Mouse (Mus musculus) neural tube, embryonic 11.5 days (tissue): ENCODE results near the gene Otoa. TPM values are rescaled to one million over a fixed set of nuclear protein-coding genes. Genes with fewer than 3 reads are reported as not detected.

Experiments used
- ATAC-seq: fragments of 200-750 bp; cut with Nextera tagmentation; 2 replicates; pipeline ENCODE4 v1.8.0; 2017; ENCODE audit warnings: moderate number of reproducible peaks, mild to moderate bottlenecking, moderate TSS enrichment, moderate library complexity; ENCODE audit not compliant: insufficient read depth, low FRiP score, low TSS enrichment
- DNase-seq: peaks from one replicate; pipeline ENCODE4 v3.0.0-alpha.2; 2015; ENCODE audit warnings: low spot score
- H3K27ac ChIP-seq: fragments of 300-500 bp; sonication (generic); 2 replicates; pipeline ENCODE4 v1.5.1; 2014; ENCODE audit warnings: low read depth, mild to moderate bottlenecking, low read length
- H3K27me3 ChIP-seq: fragments of 300-500 bp; sonication (generic); 2 replicates; pipeline ENCODE4 v1.6.1; 2014; ENCODE audit warnings: mild to moderate bottlenecking, low read length, mixed read lengths; ENCODE audit not compliant: control insufficient read depth, insufficient read depth
- H3K36me3 ChIP-seq: fragments of 300-500 bp; sonication (generic); 2 replicates; pipeline ENCODE4 v1.6.1; 2014; ENCODE audit warnings: mild to moderate bottlenecking, low read length, moderate library complexity, mixed read lengths; ENCODE audit not compliant: control insufficient read depth, insufficient read depth
- H3K4me1 ChIP-seq: fragments of 300-500 bp; sonication (generic); 2 replicates; pipeline ENCODE4 v1.6.1; 2014; ENCODE audit warnings: low read length, mixed read lengths; ENCODE audit not compliant: control insufficient read depth, insufficient read depth
- H3K4me2 ChIP-seq: fragments of 300-500 bp; sonication (generic); 2 replicates; pipeline ENCODE4 v1.6.1; 2014; ENCODE audit warnings: low read depth, mild to moderate bottlenecking, moderate library complexity
- H3K4me3 ChIP-seq: fragments of 300-500 bp; sonication (generic); 2 replicates; pipeline ENCODE4 v1.5.1; 2014; ENCODE audit warnings: low read depth, low read length
- H3K9ac ChIP-seq: fragments of 300-500 bp; sonication (generic); 2 replicates; pipeline ENCODE4 v1.6.1; 2014; ENCODE audit warnings: mild to moderate bottlenecking, low read length
- H3K9me3 ChIP-seq: fragments of 300-500 bp; sonication (generic); 2 replicates; pipeline ENCODE4 v1.6.1; 2016; ENCODE audit warnings: low read length; ENCODE audit not compliant: control insufficient read depth
- WGBS: fragments of 180-500 bp; shearing (Covaris S2); extraction: QIAGEN DNeasy Blood & Tissue Kit; methylation state at CpG from one replicate; pipeline ENCODE4 v1.1.7; 2014; 5-methylcytosine and 5-hydroxymethylcytosine counted together
- polyA plus RNA-seq: library from polyadenylated mRNA; unstranded; fragments of >200 nt; fragmentation: Nextera tagmentation; extraction: Ambion mirVana; gene quantifications from 2 replicates; pipeline ENCODE4 v1.2.1, GENCODE M21; 2014

Otoa gene
- polyA plus RNA-seq, 1 experiment from 2014 or later: 0.23 TPM

GRCm38 (mm10) chr7:121044251-121044650 lies 37.2 kb upstream of the Otoa start:
- H3K4me2 ChIP-seq: no peak overlapping the region
- no peaks in the 10 kb centered on the region for H3K36me3 ChIP-seq
- H3K4me1 ChIP-seq: no peaks in the 10 kb centered on the region
- no peaks in the 10 kb centered on the region for H3K9me3 ChIP-seq
- H3K27me3 ChIP-seq: no peaks in the 10 kb centered on the region
- no peak for ATAC-seq
- H3K27ac ChIP-seq: no peak overlapping the region
- 96% methylated on average over 1 of the region's 1 CpGs for WGBS
- no peak overlapping the region for H3K4me3 ChIP-seq
- DNase-seq: no peak
- no peak overlapping the region for H3K9ac ChIP-seq

- Histone ChIP-seq H3K9me3 (no peaks in the 10 kb centered on the region), H3K4me1 (no peaks in the 10 kb centered on the region), H3K9ac (no peak overlapping the region), H3K27ac (no peak overlapping the region), H3K36me3 (no peaks in the 10 kb centered on the region), H3K4me3 (no peak overlapping the region), H3K27me3 (no peaks in the 10 kb centered on the region), H3K4me2 (no peak overlapping the region)
- WGBS: 90% methylated on average over 6 of the region's 6 CpGs
- ATAC-seq (no peak), DNase-seq (no peak)
Observed at GRCm38 (mm10) chr7:121045671-121046453, 35.6 kb upstream of the Otoa start.

DNA sequence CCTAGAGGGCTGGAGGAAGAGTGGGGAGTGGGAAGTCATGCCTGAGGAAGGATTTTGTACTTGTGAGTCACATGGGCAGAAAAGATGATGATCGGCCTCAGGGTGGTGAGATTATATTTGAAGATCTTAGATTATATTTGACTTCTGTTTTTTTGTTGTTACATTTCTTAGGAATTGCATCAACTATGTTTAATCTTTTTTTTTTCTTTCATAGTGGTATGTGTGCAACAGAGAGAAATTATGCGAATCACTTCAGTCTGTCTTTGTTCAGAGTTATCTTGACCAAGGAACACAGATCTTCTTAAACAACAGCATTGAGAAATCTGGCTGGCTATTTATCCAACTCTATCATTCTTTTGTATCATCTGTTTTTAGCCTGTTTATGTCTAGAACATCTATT lies 33.8 kb upstream of the Otoa start:
- Histone ChIP-seq H3K4me1 (no peaks in the 10 kb centered on the region), H3K9me3 (no peaks in the 10 kb centered on the region), H3K27me3 (no peaks in the 10 kb centered on the region), H3K36me3 (peaks cover 2% of the 10 kb centered on the region; the same call in 1 of the 2 replicates), H3K9ac (no peak overlapping the region), H3K27ac (no peak overlapping the region), H3K4me3 (no peak overlapping the region), H3K4me2 (no peak overlapping the region)
- ATAC-seq: no peak
- no peak for DNase-seq
- WGBS: 93% methylated on average over 2 of the region's 2 CpGs

- peaks cover 7% of the 10 kb centered on the region for H3K36me3 ChIP-seq
- ATAC-seq (no peak), DNase-seq (no peak)
- no peaks in the 10 kb centered on the region for H3K9me3 ChIP-seq
- no peak overlapping the region for H3K4me2 ChIP-seq
- no peak overlapping the region for H3K4me3 ChIP-seq
- H3K9ac ChIP-seq: no peak overlapping the region
- WGBS: 95% methylated on average over 4 of the region's 4 CpGs
- H3K4me1 ChIP-seq: no peaks in the 10 kb centered on the region
- no peak overlapping the region for H3K27ac ChIP-seq
- H3K27me3 ChIP-seq: no peaks in the 10 kb centered on the region
Observed at GRCm38 (mm10) chr7:121053071-121053470, 28.4 kb upstream of the Otoa start.

- H3K4me3 ChIP-seq: no peak overlapping the region
- WGBS: 57% methylated on average over 6 of the region's 6 CpGs
- ATAC-seq (no peak), DNase-seq (no peak)
- no peak overlapping the region for H3K27ac ChIP-seq
- no peak overlapping the region for H3K9ac ChIP-seq
- H3K4me2 ChIP-seq: no peak overlapping the region
- H3K9me3 ChIP-seq: no peaks in the 10 kb centered on the region
- no peaks in the 10 kb centered on the region for H3K27me3 ChIP-seq
- H3K4me1 ChIP-seq: no peaks in the 10 kb centered on the region
- peaks cover 5% of the 10 kb centered on the region for H3K36me3 ChIP-seq
Observed at GRCm38 (mm10) chr7:121059477-121060218, 21.8 kb upstream of the Otoa start.

DNA sequence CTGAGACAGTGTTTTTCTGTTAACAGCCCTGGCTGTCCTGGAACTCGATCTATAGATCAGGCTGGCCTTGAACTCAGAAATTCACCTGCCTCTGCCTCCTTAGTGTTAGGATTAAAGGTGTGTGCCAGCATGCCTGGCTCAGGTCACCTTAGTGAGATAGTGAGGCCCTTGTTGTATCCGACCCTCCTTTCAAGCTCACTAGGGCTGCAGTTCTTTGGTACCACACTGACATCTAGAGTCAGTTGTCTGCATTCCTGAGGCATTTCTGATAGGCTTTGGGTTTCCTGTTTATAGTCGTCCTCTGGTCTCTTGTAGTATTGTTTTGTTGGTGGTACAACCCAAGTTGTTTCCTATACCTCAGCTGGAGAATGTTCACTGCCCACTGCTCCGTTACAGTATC lies 17.1 kb upstream of the Otoa start:
- no peak overlapping the region for H3K9ac ChIP-seq
- no peak overlapping the region for H3K4me2 ChIP-seq
- H3K36me3 ChIP-seq: no peaks in the 10 kb centered on the region
- ATAC-seq: no peak
- 68% methylated on average over 4 of the region's 4 CpGs for WGBS
- DNase-seq: no peak
- H3K4me1 ChIP-seq: no peaks in the 10 kb centered on the region
- H3K9me3 ChIP-seq: no peaks in the 10 kb centered on the region
- no peak overlapping the region for H3K4me3 ChIP-seq
- no peaks in the 10 kb centered on the region for H3K27me3 ChIP-seq
- H3K27ac ChIP-seq: no peak overlapping the region

- no peak overlapping the region for H3K27ac ChIP-seq
- H3K4me1 ChIP-seq: no peaks in the 10 kb centered on the region
- H3K4me2 ChIP-seq: no peak overlapping the region
- H3K36me3 ChIP-seq: peaks cover 4% of the 10 kb centered on the region
- ATAC-seq: no peak
- H3K27me3 ChIP-seq: no peaks in the 10 kb centered on the region
- H3K4me3 ChIP-seq: no peak overlapping the region
- H3K9me3 ChIP-seq: no peaks in the 10 kb centered on the region
- no peak overlapping the region for H3K9ac ChIP-seq
- no peak for DNase-seq
- WGBS: 81% methylated on average over 4 of the region's 4 CpGs
Observed at GRCm38 (mm10) chr7:121071276-121071675, 10.2 kb upstream of the Otoa start.

DNA sequence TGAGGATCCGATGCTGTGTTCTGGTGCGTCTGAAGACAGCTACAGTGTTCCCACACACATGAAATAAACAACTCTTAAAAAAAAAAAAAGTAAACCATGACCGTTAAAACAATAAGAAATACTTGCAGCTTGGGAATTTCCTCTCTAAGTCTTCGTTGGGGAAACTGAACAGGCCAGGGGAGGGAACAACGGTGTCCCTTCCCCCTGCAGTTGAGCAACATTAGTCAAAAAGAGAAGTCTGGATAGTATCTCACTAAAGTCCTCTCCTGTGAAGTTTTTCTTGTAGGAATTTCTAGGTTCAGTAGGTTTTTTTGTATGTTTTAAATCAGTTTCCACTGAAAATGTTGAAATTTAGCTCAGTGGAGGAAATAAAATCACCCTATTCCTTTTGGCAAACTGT lies 8.9 kb upstream of the Otoa start:
- no peaks in the 10 kb centered on the region for H3K27me3 ChIP-seq
- ATAC-seq (no peak), DNase-seq (no peak)
- no peak overlapping the region for H3K27ac ChIP-seq
- no peak overlapping the region for H3K4me2 ChIP-seq
- H3K4me1 ChIP-seq: no peaks in the 10 kb centered on the region
- H3K36me3 ChIP-seq: peaks cover 7% of the 10 kb centered on the region
- no peak overlapping the region for H3K4me3 ChIP-seq
- H3K9ac ChIP-seq: no peak overlapping the region
- WGBS: 87% methylated on average over 5 of the region's 5 CpGs
- H3K9me3 ChIP-seq: no peaks in the 10 kb centered on the region

DNA sequence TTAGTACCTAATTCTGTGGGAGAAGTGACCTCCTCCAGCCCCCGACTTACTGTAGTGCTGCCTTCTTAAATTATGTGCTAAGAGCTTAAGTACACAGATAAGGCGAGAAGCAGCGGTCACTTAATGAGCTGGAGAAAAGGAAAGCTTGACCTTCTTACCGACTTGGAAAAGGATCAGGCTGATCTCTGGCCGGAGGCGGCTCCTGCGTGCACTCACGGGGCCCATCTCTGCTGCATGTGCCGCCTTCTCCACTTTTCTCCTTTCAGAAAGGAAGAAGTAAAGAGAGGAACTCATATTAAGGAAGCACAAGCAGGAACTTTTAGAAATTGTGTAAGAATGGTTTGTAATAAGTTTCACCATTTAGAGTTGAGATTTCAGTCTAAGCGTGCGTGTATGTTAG lies 7.2 kb upstream of the Otoa start, which contains the start of gene Igsf6:
Gene Igsf6, minus strand, starts transcription at position 292 of the 400 bp plus-strand sequence.
- ATAC-seq (no peak), DNase-seq (no peak)
- Histone ChIP-seq H3K4me2 (no peak within 1 kb of the TSS), H3K9ac (no peak within 1 kb of the TSS), H3K4me1 (no peaks in the 10 kb centered on the region), H3K4me3 (no peak within 1 kb of the TSS), H3K9me3 (no peaks in the 10 kb centered on the region), H3K27ac (no peak within 1 kb of the TSS), H3K36me3 (peaks cover 10% of the 10 kb centered on the region), H3K27me3 (no peaks in the 10 kb centered on the region)
- 88% methylated on average over 11 of the region's 11 CpGs for WGBS
